Mouse (Mus musculus): ENCODE data around the gene Dph2. TPM values are rescaled to one million over a fixed set of nuclear protein-coding genes. Genes with fewer than 3 reads are reported as not detected.
A peak's percentile ranks its signal among the peaks of the same experiment; 100 is the strongest.

Gene Dph2
- polyA plus RNA-seq, 1 experiment from 2014 or later = 16.7 TPM

- Histone ChIP-seq H3K4me2 (no peak overlapping the region), H3K4me3 (replicated peaks) (no peak overlapping the region), H3K4me1 (peaks cover 10% of the 10 kb centered on the region; the same call in 1 of the 2 replicates), H3K9me3 (no peaks in the 10 kb centered on the region), H3K27me3 (replicated peaks) (no peaks in the 10 kb centered on the region), H3K27ac (no peak overlapping the region), H3K36me3 (peaks cover 37% of the 10 kb centered on the region), H3K9ac (no peak overlapping the region)
- WGBS = 83% methylated on average over 3 of the region's 3 CpGs
- no peak for ATAC-seq (ENCODE audit: insufficient read depth, low FRiP score, low read depth)
These were observed 14.4 kb upstream of the Dph2 start for GRCm38 (mm10) chr4:117906196-117906595.

- peaks cover 6% of the 10 kb centered on the region; the same call in 1 of the 2 replicates for H3K4me1 ChIP-seq
- WGBS = 89% methylated on average over 8 of the region's 8 CpGs
- no peaks in the 10 kb centered on the region for H3K27me3 ChIP-seq (replicated peaks)
- H3K9ac ChIP-seq = no peak overlapping the region
- no peak overlapping the region for H3K4me2 ChIP-seq
- H3K36me3 ChIP-seq = peaks cover 44% of the 10 kb centered on the region
- ATAC-seq (ENCODE audit: insufficient read depth, low FRiP score, low read depth) = no peak
- H3K27ac ChIP-seq = no peak overlapping the region
- H3K9me3 ChIP-seq = no peaks in the 10 kb centered on the region
- no peak overlapping the region for H3K4me3 ChIP-seq (replicated peaks)
These were observed 12.9 kb upstream of the Dph2 start for GRCm38 (mm10) chr4:117904761-117905160.

- no peak for ATAC-seq (ENCODE audit: insufficient read depth, low FRiP score, low read depth)
- Histone ChIP-seq H3K36me3 (peaks cover 51% of the 10 kb centered on the region), H3K27ac (no peak overlapping the region), H3K4me1 (peaks cover 6% of the 10 kb centered on the region; the same call in 1 of the 2 replicates), H3K27me3 (replicated peaks) (no peaks in the 10 kb centered on the region), H3K4me2 (no peak overlapping the region), H3K9ac (no peak overlapping the region), H3K4me3 (replicated peaks) (no peak overlapping the region), H3K9me3 (no peaks in the 10 kb centered on the region)
- WGBS = 88% methylated on average over 10 of the region's 10 CpGs
These were observed 12.3 kb upstream of the Dph2 start for GRCm38 (mm10) chr4:117904094-117904493.

DNA sequence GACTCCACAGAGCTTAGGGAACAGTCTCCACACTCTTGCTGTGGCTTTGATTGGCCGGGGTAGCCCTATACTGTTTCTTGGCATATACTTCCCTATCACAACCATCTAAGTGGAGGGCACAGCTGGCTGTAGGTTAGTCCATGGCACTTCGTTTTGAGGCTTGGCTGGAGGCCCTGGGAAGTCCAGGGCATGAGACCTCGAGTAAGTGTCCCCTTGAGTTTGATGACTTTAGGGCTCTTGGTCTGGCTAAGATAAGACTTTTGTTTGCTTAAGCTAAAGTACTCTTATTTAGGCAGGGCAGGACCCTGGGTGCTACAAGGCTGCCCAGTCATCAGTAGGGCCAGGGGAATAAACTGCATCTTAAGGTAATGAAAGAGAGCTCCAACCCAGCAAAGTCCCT lies 6.3 kb upstream of the Dph2 start:
- H3K36me3 ChIP-seq = peaks cover 58% of the 10 kb centered on the region
- no peak overlapping the region for H3K4me2 ChIP-seq
- 73% methylated on average over 3 of the region's 3 CpGs for WGBS
- no peaks in the 10 kb centered on the region for H3K27me3 ChIP-seq (replicated peaks)
- H3K4me1 ChIP-seq = no peaks in the 10 kb centered on the region
- no peaks in the 10 kb centered on the region for H3K9me3 ChIP-seq
- no peak overlapping the region for H3K9ac ChIP-seq
- no peak overlapping the region for H3K27ac ChIP-seq
- no peak for ATAC-seq (ENCODE audit: insufficient read depth, low FRiP score, low read depth)
- H3K4me3 ChIP-seq (replicated peaks) = no peak overlapping the region

GRCm38 (mm10) chr4:117896031-117896430 lies 4.2 kb upstream of the Dph2 start:
- 91% methylated on average over 6 of the region's 6 CpGs for WGBS
- Histone ChIP-seq H3K4me3 (replicated peaks) (no peak overlapping the region), H3K36me3 (peaks cover 52% of the 10 kb centered on the region), H3K4me2 (no peak overlapping the region), H3K9me3 (no peaks in the 10 kb centered on the region), H3K27ac (no peak overlapping the region), H3K27me3 (replicated peaks) (no peaks in the 10 kb centered on the region), H3K9ac (no peak overlapping the region), H3K4me1 (peaks cover 3% of the 10 kb centered on the region)
- no peak for ATAC-seq (ENCODE audit: insufficient read depth, low FRiP score, low read depth)

DNA sequence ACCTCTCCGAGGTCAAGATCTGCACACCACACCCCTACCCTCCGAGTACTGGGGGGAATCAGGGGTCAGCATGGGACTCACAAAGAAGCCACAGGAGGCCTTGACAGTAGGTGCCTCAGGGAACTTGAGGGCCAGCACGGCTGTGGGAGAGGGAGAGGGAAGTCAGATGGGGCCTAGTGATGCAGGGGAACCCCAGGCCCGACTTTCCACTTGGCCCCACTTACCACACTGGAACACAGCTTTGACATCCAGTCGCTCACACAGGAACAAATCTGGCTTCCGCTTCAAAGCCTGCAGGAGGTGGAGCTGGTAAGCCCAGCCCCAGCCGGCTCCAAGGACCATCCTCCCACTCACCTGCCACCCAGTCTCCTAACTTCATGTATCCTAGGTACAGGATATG lies 3.5 kb upstream of the Dph2 start:
- Histone ChIP-seq H3K9ac (no peak overlapping the region), H3K4me2 (no peak overlapping the region), H3K36me3 (peaks cover 49% of the 10 kb centered on the region), H3K4me3 (replicated peaks) (no peak overlapping the region), H3K9me3 (no peaks in the 10 kb centered on the region), H3K27me3 (replicated peaks) (no peaks in the 10 kb centered on the region), H3K4me1 (peaks cover 6% of the 10 kb centered on the region), H3K27ac (no peak overlapping the region)
- 83% methylated on average over 7 of the region's 7 CpGs for WGBS
- no peak for ATAC-seq (ENCODE audit: insufficient read depth, low FRiP score, low read depth)

DNA sequence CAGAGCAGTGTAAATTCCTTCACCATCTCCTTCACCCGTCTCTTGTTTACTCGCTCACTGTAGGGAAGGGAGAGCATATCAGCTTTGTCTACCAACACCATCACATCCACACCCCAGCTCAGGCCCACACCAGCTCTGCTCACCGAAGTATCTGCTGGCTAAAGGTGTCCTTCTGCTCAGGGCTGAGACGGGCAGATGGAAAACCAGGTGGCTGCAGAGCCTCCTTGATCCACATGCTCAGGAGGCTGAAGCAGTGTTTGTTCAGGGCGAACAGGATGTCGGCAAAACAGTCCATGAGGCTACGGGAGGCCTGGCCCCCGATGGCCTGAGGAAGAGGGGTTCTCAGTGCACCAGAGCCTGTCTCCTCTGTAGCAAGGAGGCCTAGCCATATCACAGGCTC lies 2.8 kb upstream of the Dph2 start:
- Histone ChIP-seq H3K27ac (no peak overlapping the region), H3K4me1 (peaks cover 6% of the 10 kb centered on the region), H3K4me3 (replicated peaks) (no peak overlapping the region), H3K4me2 (no peak overlapping the region), H3K27me3 (replicated peaks) (no peaks in the 10 kb centered on the region), H3K36me3 (peaks cover 47% of the 10 kb centered on the region), H3K9me3 (no peaks in the 10 kb centered on the region), H3K9ac (no peak overlapping the region)
- ATAC-seq (ENCODE audit: insufficient read depth, low FRiP score, low read depth) = no peak
- 89% methylated on average over 8 of the region's 8 CpGs for WGBS

- Histone ChIP-seq H3K9ac (no peak overlapping the region), H3K27ac (no peak overlapping the region), H3K27me3 (replicated peaks) (no peaks in the 10 kb centered on the region), H3K36me3 (peaks cover 41% of the 10 kb centered on the region), H3K4me1 (peaks cover 6% of the 10 kb centered on the region), H3K4me3 (replicated peaks) (no peak overlapping the region), H3K4me2 (no peak overlapping the region), H3K9me3 (no peaks in the 10 kb centered on the region)
- 18% methylated on average over 9 of the region's 9 CpGs for WGBS
- ATAC-seq (ENCODE audit: insufficient read depth, low FRiP score, low read depth) = no peak
These were observed 1.5 kb upstream of the Dph2 start for GRCm38 (mm10) chr4:117893376-117893775.

DNA sequence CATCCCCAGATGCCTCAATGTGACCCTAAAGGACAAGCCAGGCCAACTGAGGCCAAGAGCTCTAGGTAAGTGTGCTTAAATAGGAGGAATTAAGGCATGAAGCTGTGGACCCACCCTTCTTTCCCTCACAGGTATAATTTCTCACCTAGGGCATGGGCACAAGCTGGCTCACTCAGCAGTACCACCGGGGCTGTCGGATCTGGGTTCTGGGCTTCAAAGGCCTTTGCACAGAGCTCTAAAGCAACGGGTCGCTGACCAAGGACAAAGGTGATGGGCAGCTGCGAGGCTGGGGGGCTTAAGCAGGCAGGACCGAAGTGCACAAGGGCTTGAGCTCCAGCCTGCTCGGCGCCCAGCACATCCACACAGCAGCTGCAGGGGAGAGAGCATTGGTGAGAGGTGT lies 1.1 kb downstream of the Dph2 start:
- 85% methylated on average over 8 of the region's 8 CpGs for WGBS
- peak overlapping the region; percentile 79; the same call in 1 of the 2 replicates for H3K4me3 ChIP-seq (replicated peaks)
- no peaks in the 10 kb centered on the region for H3K27me3 ChIP-seq (replicated peaks)
- H3K9ac ChIP-seq = no peak overlapping the region
- H3K9me3 ChIP-seq = no peaks in the 10 kb centered on the region
- H3K4me1 ChIP-seq = peaks cover 18% of the 10 kb centered on the region
- H3K4me2 ChIP-seq = peak overlapping the region; percentile 82
- no peak overlapping the region for H3K27ac ChIP-seq
- H3K36me3 ChIP-seq = peaks cover 28% of the 10 kb centered on the region
- ATAC-seq (ENCODE audit: insufficient read depth, low FRiP score, low read depth) = no peak

DNA sequence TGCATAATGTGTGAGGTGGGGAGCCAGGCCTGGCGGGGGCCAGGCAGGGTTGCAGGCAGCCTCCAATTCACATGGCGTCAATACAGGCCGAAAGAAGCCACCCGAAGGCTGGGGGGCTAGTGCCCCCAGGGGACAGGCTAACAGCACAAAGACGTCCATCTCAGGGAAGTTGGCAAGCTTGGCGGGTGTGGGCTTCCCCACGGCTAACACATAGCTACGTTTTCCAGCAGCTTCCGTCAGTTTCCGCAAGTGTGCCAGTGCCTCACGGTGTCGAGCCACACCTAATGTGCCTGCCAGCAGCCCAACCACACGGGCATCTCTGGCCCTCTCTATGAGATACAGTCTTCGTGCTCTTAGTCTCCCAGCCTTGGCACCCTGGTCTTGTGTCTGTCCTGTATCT lies 1.8 kb downstream of the Dph2 start:
- Histone ChIP-seq H3K4me2 (no peak overlapping the region), H3K4me1 (peaks cover 18% of the 10 kb centered on the region), H3K27me3 (replicated peaks) (no peaks in the 10 kb centered on the region), H3K27ac (no peak overlapping the region), H3K36me3 (peaks cover 34% of the 10 kb centered on the region), H3K9ac (no peak overlapping the region), H3K9me3 (no peaks in the 10 kb centered on the region), H3K4me3 (replicated peaks) (no peak overlapping the region)
- WGBS = 92% methylated on average over 14 of the region's 14 CpGs
- ATAC-seq (ENCODE audit: insufficient read depth, low FRiP score, low read depth) = no peak

DNA sequence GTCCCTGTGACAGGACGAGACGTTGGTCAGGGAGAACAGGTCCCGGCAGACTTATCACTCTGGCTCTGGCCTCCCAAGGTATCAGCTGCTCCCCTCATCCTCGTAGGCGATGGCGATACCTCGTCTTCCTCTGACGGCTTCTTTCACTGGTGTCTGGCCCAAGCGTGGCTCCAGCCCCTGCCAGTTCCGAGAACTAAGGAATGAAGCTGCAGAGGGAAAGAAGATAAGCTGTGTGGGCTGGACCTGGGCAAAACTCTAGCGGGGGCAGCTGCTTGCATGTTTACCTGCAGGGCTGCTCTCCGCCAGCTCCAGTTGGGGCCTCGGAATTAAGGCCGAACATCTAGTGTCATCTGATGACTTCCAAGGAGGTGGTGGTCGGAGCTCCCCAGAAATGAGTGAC lies 2.4 kb downstream of the Dph2 start:
- Histone ChIP-seq H3K4me1 (peaks cover 20% of the 10 kb centered on the region), H3K4me2 (no peak overlapping the region), H3K9me3 (no peaks in the 10 kb centered on the region), H3K36me3 (peaks cover 34% of the 10 kb centered on the region), H3K4me3 (replicated peaks) (no peak overlapping the region), H3K27ac (no peak overlapping the region), H3K9ac (no peak overlapping the region), H3K27me3 (replicated peaks) (no peaks in the 10 kb centered on the region)
- WGBS = 86% methylated on average over 15 of the region's 15 CpGs
- no peak for ATAC-seq (ENCODE audit: insufficient read depth, low FRiP score, low read depth)

- Histone ChIP-seq H3K36me3 (peaks cover 29% of the 10 kb centered on the region; the same call in 1 of the 2 replicates), H3K27me3 (replicated peaks) (no peaks in the 10 kb centered on the region), H3K4me1 (peaks cover 30% of the 10 kb centered on the region), H3K9ac (no peak overlapping the region), H3K9me3 (no peaks in the 10 kb centered on the region), H3K4me2 (peak overlapping the region; percentile 93; the same call in 1 of the 2 replicates), H3K4me3 (replicated peaks) (peak overlapping the region; percentile 96), H3K27ac (no peak overlapping the region)
- ATAC-seq (ENCODE audit: insufficient read depth, low FRiP score, low read depth) = no peak
- 77% methylated on average over 2 of the region's 2 CpGs for WGBS
These were observed 3.9 kb downstream of the Dph2 start for GRCm38 (mm10) chr4:117887920-117888319.

DNA sequence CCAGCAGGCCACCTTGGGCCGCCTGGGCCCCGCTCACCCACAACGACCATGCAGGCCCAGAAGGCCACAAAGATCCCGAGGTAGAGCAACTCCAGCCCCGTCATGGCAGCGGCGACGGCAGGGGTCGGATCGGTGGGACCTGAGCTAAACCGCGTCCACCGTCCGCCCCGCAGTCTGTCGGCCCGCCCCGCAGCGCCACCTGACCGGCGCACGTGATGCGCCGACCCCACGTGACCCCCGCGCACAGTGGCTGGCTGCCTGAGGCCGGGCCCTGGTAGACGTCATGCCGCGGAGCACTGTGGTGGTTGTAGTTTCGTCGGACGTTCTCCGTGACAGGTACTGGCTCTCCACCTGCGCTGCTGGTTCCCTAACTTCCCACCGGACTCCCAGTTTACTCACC lies 4.7 kb downstream of the Dph2 start, which contains the start of gene Atp6v0b:
Gene Atp6v0b (minus strand): TSS at position 201 of the 400 bp plus-strand sequence.
- peak; percentile 89 for ATAC-seq (ENCODE audit: insufficient read depth, low FRiP score, low read depth)
- Histone ChIP-seq H3K27me3 (replicated peaks) (no peaks in the 10 kb centered on the region), H3K4me1 (peaks cover 36% of the 10 kb centered on the region), H3K4me2 (peak within 1 kb of the TSS; percentile 93), H3K36me3 (peaks cover 29% of the 10 kb centered on the region; the same call in 1 of the 2 replicates), H3K9me3 (no peaks in the 10 kb centered on the region), H3K9ac (peak within 1 kb of the TSS; percentile 76), H3K27ac (peak within 1 kb of the TSS; percentile 66), H3K4me3 (replicated peaks) (peak within 1 kb of the TSS; percentile 96)
- WGBS = under 1% methylated on average over 36 of the region's 37 CpGs

Data from stomach, embryonic 15.5 days (tissue).